Mouse (Mus musculus) bone marrow macrophage, adult 2 months (primary cell): ENCODE measurements at regions not wholly inside any gene's neighbourhood (a gene's known extent, or its start where the extent isn't known, plus 50 kb on each side); places are given as distances from the start of the nearest gene placed in this dataset.

Experiments
- H3K27ac ChIP-seq: 2 replicates; pipeline ENCODE4 v1.5.1; 2012; ENCODE audit warnings: low read depth, low read length; ENCODE audit not compliant: insufficient read depth
- H3K4me1 ChIP-seq: 2 replicates; pipeline ENCODE4 v1.6.1; 2012; ENCODE audit warnings: low read length; ENCODE audit not compliant: control insufficient read depth, insufficient read depth
- H3K4me3 ChIP-seq: 2 replicates; pipeline ENCODE4 v1.5.1; 2012; ENCODE audit warnings: mild to moderate bottlenecking, low read length, moderate library complexity; ENCODE audit not compliant: insufficient read depth
- CTCF ChIP-seq: IDR thresholded peaks from 2 replicates; pipeline ENCODE4 v1.5.1; 2012; ENCODE audit warnings: low read depth, mild to moderate bottlenecking, low read length, moderate library complexity
- POLR2A ChIP-seq: IDR thresholded peaks from 2 replicates; pipeline ENCODE4 v1.6.1; 2012; ENCODE audit warnings: mild to moderate bottlenecking, low read depth, low read length, borderline replicate concordance

GRCm38 (mm10) chr9:111762653-111763468, 72.7 kb upstream of the Stac start:
- no peaks in the 10 kb centered on the region for H3K4me1 ChIP-seq
- no peak overlapping the region for H3K27ac ChIP-seq
- TF ChIP-seq CTCF (no peak), POLR2A (no peak)
- no peak overlapping the region for H3K4me3 ChIP-seq

GRCm38 (mm10) chr9:111755235-111755634, 65.1 kb upstream of the Stac start:
- Histone ChIP-seq H3K4me1 (no peaks in the 10 kb centered on the region), H3K27ac (no peak overlapping the region), H3K4me3 (no peak overlapping the region)
- TF ChIP-seq POLR2A = no peak
- no peak for TF ChIP-seq CTCF

GRCm38 (mm10) chr9:111746151-111746550, 56.0 kb upstream of the Stac start:
- Histone ChIP-seq H3K4me3 (no peak overlapping the region), H3K27ac (no peak overlapping the region), H3K4me1 (no peaks in the 10 kb centered on the region)
- TF ChIP-seq CTCF (no peak), POLR2A (no peak)

GRCm38 (mm10) chr9:111745206-111745605, 55.1 kb upstream of the Stac start:
- Histone ChIP-seq H3K4me1 (no peaks in the 10 kb centered on the region), H3K4me3 (no peak overlapping the region), H3K27ac (no peak overlapping the region)
- TF ChIP-seq POLR2A = no peak
- no peak for TF ChIP-seq CTCF
